Mouse (Mus musculus) MEL (cell line): Measurements from ENCODE around the gene Cep63.

Source experiments
- CTCF ChIP-seq, 3 experiments: IDR thresholded peaks in 2 of 3; conservative IDR thresholded peaks in 1 of 3; 2 replicates each; pipeline ENCODE4 v1.5.1; 2011 to 2012; ENCODE audit warnings: low read length in 3 of 3, low read depth in 2 of 3, mild to moderate bottlenecking in 2 of 3, improper control_type of control experiment in 1 of 3, inconsistent platforms in 1 of 3, mixed read lengths in 1 of 3, moderate library complexity in 1 of 3; ENCODE audit not compliant: control insufficient read depth in 1 of 3, insufficient read depth in 1 of 3, poor library complexity in 1 of 3, severe bottlenecking in 1 of 3
- ELF1 ChIP-seq: IDR thresholded peaks from 2 replicates; pipeline ENCODE4 v1.6.1; 2014; ENCODE audit warnings: low read depth, mild to moderate bottlenecking, inconsistent platforms, low read length, improper control_type of control experiment, moderate library complexity
- ETS1 ChIP-seq: IDR thresholded peaks from 2 replicates; pipeline ENCODE4 v1.6.1; 2012; ENCODE audit warnings: low read depth, mild to moderate bottlenecking, inconsistent platforms, low read length, improper control_type of control experiment, moderate library complexity
- GATA1 ChIP-seq: IDR thresholded peaks from 2 replicates; pipeline ENCODE4 v1.6.1; 2011; ENCODE audit warnings: low read depth, low read length, improper control_type of control experiment
- MAZ ChIP-seq: IDR thresholded peaks from 2 replicates; pipeline ENCODE4 v1.6.1; 2012; ENCODE audit warnings: low read depth, mild to moderate bottlenecking, inconsistent platforms, low read length, improper control_type of control experiment
- POLR2A ChIP-seq, 2 experiments: IDR thresholded peaks; 2 replicates each; pipeline ENCODE4 v1.6.1; 2011 to 2012; ENCODE audit warnings: low read length in 2 of 2, mild to moderate bottlenecking in 2 of 2, control low read depth in 1 of 2, improper control_type of control experiment in 1 of 2, low read depth in 1 of 2, moderate library complexity in 1 of 2; ENCODE audit not compliant: control insufficient read depth in 1 of 2, insufficient read depth in 1 of 2, poor library complexity in 1 of 2
- RCOR1 ChIP-seq: IDR thresholded peaks from 2 replicates; pipeline ENCODE4 v1.6.1; 2012; ENCODE audit warnings: low read depth, mild to moderate bottlenecking, inconsistent platforms, low read length, improper control_type of control experiment
- SIN3A ChIP-seq: IDR thresholded peaks from 2 replicates; pipeline ENCODE4 v1.6.1; 2012; ENCODE audit warnings: low read length, improper control_type of control experiment, inconsistent platforms
- SMC3 ChIP-seq: IDR thresholded peaks from 2 replicates; pipeline ENCODE4 v1.6.1; 2011; ENCODE audit warnings: low read depth, low read length, improper control_type of control experiment
- TAL1 ChIP-seq: IDR thresholded peaks from 2 replicates; pipeline ENCODE4 v1.6.1; 2012; ENCODE audit warnings: mild to moderate bottlenecking, inconsistent platforms, low read length, moderate library complexity, mixed read lengths
- TCF12 ChIP-seq: IDR thresholded peaks from 2 replicates; pipeline ENCODE4 v1.6.1; 2014; ENCODE audit warnings: low read depth, mild to moderate bottlenecking, inconsistent platforms, low read length, improper control_type of control experiment, moderate library complexity
- USF2 ChIP-seq, 2 experiments: IDR thresholded peaks; 2 replicates each; pipeline ENCODE4 v1.6.1; 2011 to 2012; ENCODE audit warnings: improper control_type of control experiment in 2 of 2, low read length in 2 of 2, borderline replicate concordance in 1 of 2, inconsistent platforms in 1 of 2, low read depth in 1 of 2, mild to moderate bottlenecking in 1 of 2; ENCODE audit not compliant: insufficient read depth in 1 of 2
- ZNF384 ChIP-seq: IDR thresholded peaks from 2 replicates; pipeline ENCODE4 v1.6.1; 2012; ENCODE audit warnings: low read depth, mild to moderate bottlenecking, inconsistent platforms, low read length, improper control_type of control experiment

DNA sequence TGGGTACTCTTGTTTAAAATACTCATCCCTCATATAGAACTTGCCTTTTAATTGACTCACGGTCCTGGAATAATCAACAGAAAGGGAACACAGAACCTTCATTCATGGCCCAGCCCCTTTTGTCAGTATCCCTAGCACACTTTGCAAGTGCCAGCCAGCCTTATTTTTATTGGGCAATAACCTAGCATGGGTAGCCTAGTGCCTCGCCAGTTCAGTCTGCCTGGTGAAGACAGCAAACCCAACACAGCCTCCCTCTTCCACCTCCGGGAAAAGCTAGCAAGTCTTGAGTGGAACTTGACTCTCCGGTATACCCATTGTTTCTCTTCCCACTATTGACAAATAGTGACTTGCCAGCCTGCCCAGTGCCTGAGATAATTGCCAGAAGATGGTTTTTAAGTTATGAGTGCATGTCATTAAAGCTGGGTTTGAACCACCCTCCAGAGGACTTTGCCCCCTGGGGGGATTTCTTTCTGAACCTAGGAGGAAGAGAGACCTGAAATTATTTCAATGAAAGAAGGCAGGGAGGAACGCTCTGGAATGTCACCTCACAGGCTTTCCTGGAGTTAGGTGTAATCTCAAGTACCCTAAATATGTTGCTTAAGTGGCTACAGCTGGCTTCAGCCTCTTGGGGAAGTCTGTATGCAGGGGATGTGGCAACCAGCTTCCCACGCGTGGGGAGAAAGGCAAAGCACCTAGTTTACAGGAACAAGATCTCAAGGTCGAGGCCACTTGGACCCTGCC is 30.2 kb upstream of the Cep63 start:
- TF ChIP-seq CTCF (IDR thresholded peaks at IDR 0.05 in 2 of 3, conservative IDR thresholded peaks at IDR 0.05 in 1 of 3; ENCODE audit: control insufficient read depth in 1 of 3, insufficient read depth in 1 of 3, low read depth in 2 of 3, low read length in 3 of 3, poor library complexity in 1 of 3, severe bottlenecking in 1 of 3) = no peak
- TF ChIP-seq USF2 (IDR thresholded peaks at IDR 0.05; ENCODE audit: borderline replicate concordance in 1 of 2, insufficient read depth in 1 of 2, low read depth in 1 of 2, low read length in 2 of 2) = no peak
- no peak for TF ChIP-seq ELF1
- TF ChIP-seq RCOR1 = no peak
- no peak for TF ChIP-seq POLR2A (IDR thresholded peaks at IDR 0.05; ENCODE audit: control insufficient read depth in 1 of 2, insufficient read depth in 1 of 2, low read depth in 1 of 2, low read length in 2 of 2, poor library complexity in 1 of 2)
- TF ChIP-seq ETS1 = no peak
- no peak for TF ChIP-seq TCF12
- TF ChIP-seq SMC3 = no peak
- no peak for TF ChIP-seq MAZ
- no peak for TF ChIP-seq TAL1
- TF ChIP-seq GATA1 = no peak
- no peak for TF ChIP-seq SIN3A
- TF ChIP-seq ZNF384 = no peak
